Mouse (Mus musculus) stomach, postnatal 0 days (tissue): ENCODE data around the gene Olfr46.

Experiments used
- CTCF ChIP-seq: IDR thresholded peaks from 2 replicates; pipeline ENCODE4 v1.5.1; 2016; ENCODE audit warnings: antibody characterized with exemption, low read depth, mild to moderate bottlenecking, moderate library complexity
- EP300 ChIP-seq: optimal IDR thresholded peaks from 2 replicates; pipeline ENCODE3; 2016; ENCODE audit warnings: antibody characterized with exemption

GRCm38 (mm10) chr7:140630559-140630958 is 29.5 kb downstream of the Olfr46 start:
- no peak for TF ChIP-seq CTCF
- TF ChIP-seq EP300: no peak
